Mouse (Mus musculus) fat pad, adult 2 months (tissue): ENCODE results near the gene Stx7.
A peak's percentile ranks its signal among the peaks of the same experiment; 100 is the strongest.

Source experiments
- DNase-seq: peaks from one replicate; pipeline ENCODE4 v3.0.0-alpha.2; 2011; ENCODE audit warnings: low read depth, low spot score; ENCODE audit errors: extremely low read depth

Gene Stx7

GRCm38 (mm10) chr10:24165526-24166055 is 16.5 kb downstream of the Stx7 start:
- no peak for DNase-seq

DNA sequence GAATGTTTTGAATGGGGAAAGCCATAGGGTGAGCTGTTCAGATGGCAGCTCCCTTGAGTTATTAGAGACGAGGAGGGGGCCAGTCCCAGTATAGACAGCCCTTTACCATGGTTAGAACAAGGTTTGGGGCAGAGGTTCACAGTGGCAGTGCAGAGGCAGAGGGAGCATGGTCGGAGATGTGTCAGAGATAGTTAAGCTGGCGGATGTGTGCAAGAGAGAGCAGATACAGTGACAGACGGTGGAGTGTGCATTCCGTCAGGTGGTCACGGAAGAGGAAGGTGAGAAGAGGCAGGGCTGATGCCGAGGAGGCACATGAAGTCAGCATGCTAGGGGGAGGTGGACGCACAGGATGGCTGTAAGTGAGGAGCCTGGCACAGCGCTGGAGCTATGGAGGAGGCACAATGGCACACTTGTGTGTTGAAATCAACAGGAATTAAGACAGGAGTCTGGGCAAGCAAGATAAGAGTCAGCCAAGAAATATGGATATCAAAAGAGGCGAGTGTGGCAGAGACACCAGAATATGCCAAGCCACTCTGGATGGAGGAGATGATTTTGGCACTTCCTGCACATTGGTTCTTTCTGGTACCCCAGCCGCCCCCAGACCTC is 19.0 kb downstream of the Stx7 start:
- DNase-seq, result no peak

DNA sequence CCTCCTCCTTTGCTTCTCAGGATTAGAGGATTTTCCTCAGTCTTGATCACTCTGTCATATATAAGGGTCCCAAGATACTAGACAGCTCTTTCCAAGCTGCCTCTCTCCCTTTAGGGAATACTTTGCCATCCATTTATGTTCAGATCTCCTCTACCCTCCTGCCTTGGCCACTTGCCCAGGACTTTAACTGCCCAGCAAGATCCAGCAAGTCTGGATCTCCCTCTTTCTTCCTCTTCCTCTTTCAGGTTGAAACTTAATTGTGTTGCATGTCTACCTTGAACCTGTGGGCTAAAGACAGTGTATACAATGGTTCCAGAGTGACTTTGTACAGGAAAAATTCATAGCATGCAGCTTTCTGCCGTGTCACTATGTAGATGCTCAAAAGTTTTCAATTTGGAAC is 19.8 kb downstream of the Stx7 start:
- no peak for DNase-seq

DNA sequence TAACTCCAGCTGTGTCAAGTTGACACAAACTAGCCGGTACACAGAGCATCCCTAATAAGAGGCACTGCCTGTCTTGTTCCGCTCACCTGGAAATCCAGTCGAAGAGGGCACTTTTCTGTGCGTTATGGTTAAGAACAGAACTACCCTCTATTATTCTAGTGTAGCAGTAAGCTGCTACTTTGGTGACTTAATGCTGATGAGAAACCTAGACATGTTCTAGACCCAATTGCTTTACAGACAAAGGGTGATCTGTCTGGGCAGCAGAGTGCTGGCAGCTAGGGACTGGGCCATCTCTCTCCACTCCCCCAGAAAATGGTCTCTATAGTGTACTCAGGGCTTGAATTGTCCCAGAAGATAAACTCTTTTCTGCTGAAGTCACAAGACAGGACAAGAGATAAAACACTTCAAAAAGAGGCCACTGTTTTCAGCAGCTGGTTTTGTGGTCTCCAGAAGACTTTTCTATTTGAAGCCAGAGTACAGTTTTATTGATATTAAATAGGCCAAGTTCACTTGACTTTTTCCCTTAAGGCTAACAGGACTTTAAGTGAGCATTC is 22.9 kb downstream of the Stx7 start:
- no peak for DNase-seq

DNA sequence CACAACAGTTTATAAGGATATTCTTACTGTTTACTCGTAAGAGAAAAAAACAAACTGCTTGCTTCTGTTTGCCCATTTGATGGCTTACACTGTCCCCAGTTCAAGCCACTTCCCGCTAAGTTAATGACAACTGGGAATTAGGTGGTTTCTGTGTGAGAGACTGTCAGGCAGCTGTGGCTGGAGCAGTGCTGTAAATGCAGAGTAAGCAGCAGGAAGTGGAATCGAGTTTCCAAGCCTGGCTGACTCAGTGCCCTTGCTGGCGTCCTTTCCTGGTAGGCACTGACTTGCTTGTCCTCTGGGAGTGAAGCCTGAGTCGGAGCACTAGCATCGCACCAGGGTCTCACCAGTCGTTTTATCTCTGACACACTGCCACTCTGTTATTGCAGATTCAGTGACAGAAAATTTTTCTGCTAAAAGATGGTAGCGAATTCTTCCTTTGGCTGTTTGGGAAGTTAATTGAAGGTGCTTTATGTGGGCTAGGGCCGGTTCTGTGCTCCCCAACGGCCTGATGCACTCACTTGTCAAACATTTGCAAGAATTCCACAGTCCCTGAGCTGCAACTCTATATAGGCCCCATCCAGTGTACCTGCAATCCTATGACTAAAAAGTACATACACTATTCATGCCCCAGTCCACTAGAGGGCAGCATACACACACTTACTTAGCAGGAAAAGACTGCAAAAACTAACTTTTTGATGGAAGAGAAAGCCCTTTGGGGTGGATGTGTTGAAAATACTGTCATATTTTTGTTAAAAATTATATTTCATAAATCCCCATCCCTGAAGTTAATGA is 24.3 kb downstream of the Stx7 start:
- no peak for DNase-seq

DNA sequence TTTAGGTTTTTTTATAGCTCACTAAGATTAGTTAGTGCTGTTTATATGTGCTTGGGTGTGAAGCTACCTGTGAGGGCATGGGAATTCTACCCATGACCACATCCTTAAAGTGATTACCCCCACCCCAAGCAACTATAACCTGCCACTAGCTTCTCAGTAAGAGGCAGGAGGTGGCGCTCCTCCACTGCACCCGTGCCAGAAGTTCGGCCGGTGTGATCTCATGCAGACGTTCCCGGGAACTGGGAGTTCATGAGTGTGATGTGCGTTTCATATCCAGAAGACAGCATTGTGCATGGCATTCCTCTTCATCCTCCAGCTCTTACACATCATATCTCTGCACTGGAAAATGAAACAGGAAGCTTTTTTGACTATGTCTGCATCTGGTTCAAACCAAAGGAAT is 41.3 kb downstream of the Stx7 start:
- no peak for DNase-seq

- DNase-seq, result no peak
These were observed 42.9 kb downstream of the Stx7 start for GRCm38 (mm10) chr10:24191977-24192376.

- no peak for DNase-seq
These were observed 50.2 kb downstream of the Stx7 start for GRCm38 (mm10) chr10:24199303-24199702.

DNA sequence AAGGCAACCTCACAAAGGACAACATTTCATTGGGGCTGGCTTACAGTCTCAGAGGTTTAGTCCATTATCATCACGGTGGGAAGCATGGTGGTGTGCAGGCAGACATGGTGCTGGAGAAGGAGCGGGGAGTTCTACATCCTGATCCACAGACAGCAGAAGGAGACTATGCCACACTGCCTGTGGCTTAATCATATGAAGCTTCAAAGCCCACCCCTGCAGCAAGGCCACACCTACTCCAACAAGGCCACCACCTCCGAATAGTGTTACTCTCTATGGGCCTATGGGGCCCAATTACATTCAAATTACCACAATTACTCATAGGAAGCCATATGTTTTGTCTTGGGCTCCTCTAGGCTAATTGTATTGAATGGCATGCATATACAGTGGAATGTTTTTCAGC is 51.0 kb downstream of the Stx7 start:
- DNase-seq, result no peak

- no peak for DNase-seq
These were observed 61.0 kb downstream of the Stx7 start for GRCm38 (mm10) chr10:24210075-24210474.

- no peak for DNase-seq
These were observed 64.2 kb downstream of the Stx7 start for GRCm38 (mm10) chr10:24213297-24213696.

GRCm38 (mm10) chr10:24217558-24218268 is 68.6 kb downstream of the Stx7 start:
- DNase-seq, result no peak

DNA sequence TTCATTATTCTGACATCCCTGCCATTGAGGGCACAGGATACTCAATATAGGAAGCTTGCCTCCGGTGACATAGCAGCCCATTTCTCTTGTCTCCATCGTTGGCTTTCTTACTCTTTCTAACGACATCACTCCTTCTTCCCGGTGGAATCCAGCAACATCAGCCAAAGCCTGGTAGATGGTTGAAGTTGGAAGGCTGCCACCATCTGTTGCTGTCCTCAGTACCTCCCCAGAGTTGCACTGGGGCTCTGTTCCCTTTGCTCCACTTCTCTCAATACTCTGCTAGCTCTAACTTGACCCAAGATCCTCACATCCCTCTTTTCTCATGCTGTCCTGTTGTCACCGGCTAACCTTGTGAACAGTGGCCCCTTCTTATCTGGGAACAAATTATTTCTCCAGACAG is 71.8 kb downstream of the Stx7 start:
- no peak for DNase-seq

DNA sequence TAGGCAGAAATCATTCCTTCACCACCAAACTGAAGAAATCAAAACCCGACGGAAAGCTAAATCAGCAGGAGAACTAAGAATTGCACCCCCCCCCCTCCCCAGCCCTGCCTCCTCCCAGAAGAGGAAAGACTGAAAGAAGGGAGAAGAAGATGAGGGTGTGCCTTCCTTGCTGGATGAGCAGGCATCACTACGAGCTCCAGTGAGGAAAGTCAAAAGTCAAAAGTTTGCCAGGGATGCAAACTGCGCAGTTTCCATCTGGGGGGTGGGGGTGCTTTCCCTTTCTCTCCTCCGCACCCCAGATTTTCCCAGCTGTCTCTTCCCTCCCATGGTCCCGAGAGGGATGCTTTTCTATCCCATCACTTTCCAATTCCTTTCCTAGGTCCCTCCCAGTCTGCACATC is 73.8 kb downstream of the Stx7 start:
- no peak for DNase-seq

DNA sequence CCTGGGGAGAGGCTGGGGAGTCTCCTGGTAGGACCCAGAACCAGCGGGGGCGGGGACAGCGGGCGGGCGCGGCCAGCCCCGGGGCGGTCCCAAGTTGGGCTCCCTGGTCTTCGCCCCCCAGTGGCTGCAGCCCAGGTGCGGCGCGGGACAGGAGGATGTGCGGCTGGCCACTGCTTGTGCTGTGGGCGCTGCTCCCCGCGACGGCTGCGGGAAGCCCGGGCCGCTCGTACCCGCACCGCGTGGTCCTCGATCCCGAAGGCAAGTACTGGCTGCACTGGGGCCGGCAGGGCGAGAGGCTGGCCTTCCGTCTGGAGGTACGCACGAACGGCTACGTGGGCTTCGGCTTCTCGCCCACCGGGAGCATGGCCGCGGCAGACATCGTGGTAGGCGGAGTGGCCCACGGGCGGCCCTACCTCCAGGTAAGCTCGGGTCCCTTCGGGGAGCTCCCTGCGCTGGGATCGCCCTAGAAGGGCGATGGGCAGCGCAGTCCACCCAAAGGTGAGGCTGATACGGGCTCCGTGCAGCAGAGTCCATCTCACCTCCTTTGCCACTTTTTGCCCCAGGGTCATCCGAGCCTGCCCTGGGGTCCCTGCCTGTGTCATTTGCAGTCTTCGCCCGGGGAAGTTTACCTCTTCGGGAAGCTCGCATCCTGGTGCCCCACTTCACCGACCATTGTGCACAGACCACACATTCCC is 74.5 kb downstream of the Stx7 start, which contains the start of gene Moxd1:
TSS of gene Moxd1 (plus strand) at position 69 of the 695 bp plus-strand sequence.
- no peak for DNase-seq

- no peak for DNase-seq
These were observed 75.5 kb downstream of the Stx7 start for GRCm38 (mm10) chr10:24224591-24224990.

- peak; percentile 86 for DNase-seq
These were observed 79.4 kb downstream of the Stx7 start for GRCm38 (mm10) chr10:24228318-24229183.

DNA sequence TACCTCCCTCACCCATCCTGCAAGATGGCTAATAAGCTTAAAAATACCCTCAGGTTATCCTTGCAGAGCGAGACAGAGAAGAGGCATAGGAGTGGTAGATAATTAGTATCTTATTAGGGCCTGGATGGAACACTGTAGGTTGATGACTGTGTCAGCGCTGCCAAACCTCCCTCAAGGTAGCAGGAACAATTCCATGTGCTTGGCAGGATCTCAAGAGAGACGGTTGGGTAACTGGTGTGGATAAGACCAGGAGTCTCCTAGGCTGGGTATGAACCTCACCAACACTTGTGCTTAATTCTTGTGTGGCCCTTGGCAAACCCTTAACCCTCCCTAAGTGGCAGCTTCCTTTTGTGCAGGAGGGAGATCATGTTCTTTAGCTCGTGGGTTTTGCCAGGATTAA is 83.2 kb downstream of the Stx7 start:
- DNase-seq, result peak; percentile 85

- no peak for DNase-seq
These were observed 86.6 kb downstream of the Stx7 start for GRCm38 (mm10) chr10:24235426-24236283.
